Mouse (Mus musculus) MEL (cell line): ENCODE measurements around the gene Unc13d. TPM values are rescaled to one million over a fixed set of nuclear protein-coding genes. Genes with fewer than 3 reads are reported as not detected.

Source experiments
- DNase-seq: peaks from one replicate; pipeline ENCODE4 v3.0.0; 2011; ENCODE audit warnings: low read depth, low spot score
- H3K27ac ChIP-seq: 2 replicates; pipeline ENCODE4 v1.5.1; 2012; ENCODE audit warnings: low read depth, mild to moderate bottlenecking, control low read depth, low read length, moderate library complexity; ENCODE audit not compliant: control insufficient read depth
- H3K27me3 ChIP-seq, 2 experiments: fragments of 150-350 bp in 1 of 2; sonication (generic) in 1 of 2; 2 replicates each; pipeline ENCODE4 v1.6.1; 2012; ENCODE audit warnings: low read length in 2 of 2, mild to moderate bottlenecking in 2 of 2, improper control_type of control experiment in 1 of 2, moderate library complexity in 1 of 2; ENCODE audit not compliant: insufficient read depth in 2 of 2, control insufficient read depth in 1 of 2
- H3K36me3 ChIP-seq, 2 experiments: 2 replicates each; pipeline ENCODE4 v1.6.1; 2012 to 2014; ENCODE audit warnings: low read length in 2 of 2, improper control_type of control experiment in 1 of 2, inconsistent platforms in 1 of 2, mild to moderate bottlenecking in 1 of 2; ENCODE audit not compliant: insufficient read depth in 2 of 2, control insufficient read depth in 1 of 2
- H3K4me1 ChIP-seq, 2 experiments: fragments of 150-350 bp in 1 of 2; sonication (generic) in 1 of 2; 2 replicates each; pipeline ENCODE4 v1.6.1; 2012; ENCODE audit warnings: low read length in 2 of 2, improper control_type of control experiment in 1 of 2, mild to moderate bottlenecking in 1 of 2; ENCODE audit not compliant: insufficient read depth in 2 of 2, control insufficient read depth in 1 of 2
- H3K4me3 ChIP-seq, 2 experiments: fragments of 150-350 bp in 1 of 2; sonication (generic) in 1 of 2; 2 replicates each; pipeline ENCODE4 v1.5.1; 2012; ENCODE audit warnings: low read depth in 2 of 2, low read length in 2 of 2, mild to moderate bottlenecking in 2 of 2, moderate library complexity in 2 of 2, control low read depth in 1 of 2, improper control_type of control experiment in 1 of 2; ENCODE audit not compliant: control insufficient read depth in 1 of 2, insufficient read depth in 1 of 2
- H3K79me2 ChIP-seq: 2 replicates; pipeline ENCODE4 v1.6.1; 2012; ENCODE audit warnings: mild to moderate bottlenecking, low read length, moderate library complexity; ENCODE audit not compliant: control insufficient read depth, poor library complexity, insufficient read depth
- H3K9ac ChIP-seq: 2 replicates; pipeline ENCODE4 v1.6.1; 2012; ENCODE audit warnings: low read depth, mild to moderate bottlenecking, control low read depth, low read length, moderate library complexity; ENCODE audit not compliant: control insufficient read depth, poor library complexity, severe bottlenecking
- H3K9me3 ChIP-seq: fragments of 150-350 bp; sonication (generic); replicated peaks from 2 replicates; pipeline ENCODE4 v1.6.1; 2012; ENCODE audit warnings: mild to moderate bottlenecking, low read length, improper control_type of control experiment, moderate library complexity; ENCODE audit not compliant: insufficient read depth
- CHD1 ChIP-seq: IDR thresholded peaks from 2 replicates; pipeline ENCODE4 v1.6.1; 2012; ENCODE audit warnings: low read depth, mild to moderate bottlenecking, inconsistent platforms, low read length, improper control_type of control experiment
- CHD2 ChIP-seq: IDR thresholded peaks from 2 replicates; pipeline ENCODE4 v1.6.1; 2011; ENCODE audit warnings: low read length, improper control_type of control experiment
- CTCF ChIP-seq, 3 experiments: IDR thresholded peaks in 2 of 3; conservative IDR thresholded peaks in 1 of 3; 2 replicates each; pipeline ENCODE4 v1.5.1; 2011 to 2012; ENCODE audit warnings: low read length in 3 of 3, low read depth in 2 of 3, mild to moderate bottlenecking in 2 of 3, improper control_type of control experiment in 1 of 3, inconsistent platforms in 1 of 3, mixed read lengths in 1 of 3, moderate library complexity in 1 of 3; ENCODE audit not compliant: control insufficient read depth in 1 of 3, insufficient read depth in 1 of 3, poor library complexity in 1 of 3, severe bottlenecking in 1 of 3
- ELF1 ChIP-seq: IDR thresholded peaks from 2 replicates; pipeline ENCODE4 v1.6.1; 2014; ENCODE audit warnings: low read depth, mild to moderate bottlenecking, inconsistent platforms, low read length, improper control_type of control experiment, moderate library complexity
- EP300 ChIP-seq, 2 experiments: IDR thresholded peaks; 2 replicates each; pipeline ENCODE4 v1.6.1; 2011; ENCODE audit warnings: improper control_type of control experiment in 2 of 2, low read length in 2 of 2, low read depth in 1 of 2, mild to moderate bottlenecking in 1 of 2
- ETS1 ChIP-seq: IDR thresholded peaks from 2 replicates; pipeline ENCODE4 v1.6.1; 2012; ENCODE audit warnings: low read depth, mild to moderate bottlenecking, inconsistent platforms, low read length, improper control_type of control experiment, moderate library complexity
- GABPA ChIP-seq: IDR thresholded peaks from 2 replicates; pipeline ENCODE4 v1.6.1; 2012; ENCODE audit warnings: low read depth, mild to moderate bottlenecking, inconsistent platforms, low read length, improper control_type of control experiment, moderate library complexity
- GATA1 ChIP-seq: IDR thresholded peaks from 2 replicates; pipeline ENCODE4 v1.6.1; 2011; ENCODE audit warnings: low read depth, low read length, improper control_type of control experiment
- HCFC1 ChIP-seq: IDR thresholded peaks from 2 replicates; pipeline ENCODE4 v1.6.1; 2012; ENCODE audit warnings: low read depth, mild to moderate bottlenecking, inconsistent platforms, low read length, improper control_type of control experiment, moderate library complexity
- JUND ChIP-seq: IDR thresholded peaks from 2 replicates; pipeline ENCODE4 v1.6.1; 2011; ENCODE audit warnings: low read depth, mild to moderate bottlenecking, improper control_type of control experiment, low read length
- KAT2A ChIP-seq: conservative IDR thresholded peaks from 2 replicates; pipeline ENCODE4 v1.6.1; 2012; ENCODE audit warnings: low read depth, low read length, improper control_type of control experiment, inconsistent platforms
- MAX ChIP-seq: IDR thresholded peaks from 2 replicates; pipeline ENCODE4 v1.6.1; 2011; ENCODE audit warnings: low read length, improper control_type of control experiment
- MAZ ChIP-seq: IDR thresholded peaks from 2 replicates; pipeline ENCODE4 v1.6.1; 2012; ENCODE audit warnings: low read depth, mild to moderate bottlenecking, inconsistent platforms, low read length, improper control_type of control experiment
- MEF2A ChIP-seq: IDR thresholded peaks from 2 replicates; pipeline ENCODE4 v1.6.1; 2014; ENCODE audit warnings: low read depth, mild to moderate bottlenecking, inconsistent platforms, low read length, improper control_type of control experiment; ENCODE audit not compliant: poor library complexity, insufficient replicate concordance, severe bottlenecking; ENCODE audit errors: extremely low read depth
- MYB ChIP-seq: IDR thresholded peaks from 2 replicates; pipeline ENCODE4 v1.6.1; 2011; ENCODE audit warnings: mild to moderate bottlenecking, low read depth, low read length, improper control_type of control experiment
- MYC ChIP-seq: IDR thresholded peaks from 2 replicates; pipeline ENCODE4 v1.6.1; 2011; ENCODE audit warnings: low read depth, mild to moderate bottlenecking, low read length, improper control_type of control experiment, moderate library complexity
- NELFE ChIP-seq: IDR thresholded peaks from 2 replicates; pipeline ENCODE4 v1.6.1; 2011; ENCODE audit warnings: low read depth, low read length, improper control_type of control experiment
- POLR2A ChIP-seq, 2 experiments: IDR thresholded peaks; 2 replicates each; pipeline ENCODE4 v1.6.1; 2011 to 2012; ENCODE audit warnings: low read length in 2 of 2, mild to moderate bottlenecking in 2 of 2, control low read depth in 1 of 2, improper control_type of control experiment in 1 of 2, low read depth in 1 of 2, moderate library complexity in 1 of 2; ENCODE audit not compliant: control insufficient read depth in 1 of 2, insufficient read depth in 1 of 2, poor library complexity in 1 of 2
- POLR2AphosphoS5 ChIP-seq: IDR thresholded peaks from 2 replicates; pipeline ENCODE4 v1.6.1; 2012; ENCODE audit warnings: low read depth, borderline replicate concordance, mild to moderate bottlenecking, inconsistent platforms, low read length, moderate library complexity, mixed read lengths
- RAD21 ChIP-seq: IDR thresholded peaks from 2 replicates; pipeline ENCODE4 v1.6.1; 2011; ENCODE audit warnings: mild to moderate bottlenecking, low read depth, low read length, improper control_type of control experiment
- RCOR1 ChIP-seq: IDR thresholded peaks from 2 replicates; pipeline ENCODE4 v1.6.1; 2012; ENCODE audit warnings: low read depth, mild to moderate bottlenecking, inconsistent platforms, low read length, improper control_type of control experiment
- SMC3 ChIP-seq: IDR thresholded peaks from 2 replicates; pipeline ENCODE4 v1.6.1; 2011; ENCODE audit warnings: low read depth, low read length, improper control_type of control experiment
- TAL1 ChIP-seq: IDR thresholded peaks from 2 replicates; pipeline ENCODE4 v1.6.1; 2012; ENCODE audit warnings: mild to moderate bottlenecking, inconsistent platforms, low read length, moderate library complexity, mixed read lengths
- TBP ChIP-seq: IDR thresholded peaks from 2 replicates; pipeline ENCODE4 v1.8.0; 2011; ENCODE audit warnings: low read depth, low read length, improper control_type of control experiment
- TCF12 ChIP-seq: IDR thresholded peaks from 2 replicates; pipeline ENCODE4 v1.6.1; 2014; ENCODE audit warnings: low read depth, mild to moderate bottlenecking, inconsistent platforms, low read length, improper control_type of control experiment, moderate library complexity
- USF1 ChIP-seq: IDR thresholded peaks from 2 replicates; pipeline ENCODE4 v1.6.1; 2014; ENCODE audit warnings: low read depth, mild to moderate bottlenecking, inconsistent platforms, low read length, improper control_type of control experiment, moderate library complexity
- USF2 ChIP-seq, 2 experiments: IDR thresholded peaks; 2 replicates each; pipeline ENCODE4 v1.6.1; 2011 to 2012; ENCODE audit warnings: improper control_type of control experiment in 2 of 2, low read length in 2 of 2, borderline replicate concordance in 1 of 2, inconsistent platforms in 1 of 2, low read depth in 1 of 2, mild to moderate bottlenecking in 1 of 2; ENCODE audit not compliant: insufficient read depth in 1 of 2
- ZKSCAN1 ChIP-seq: IDR thresholded peaks from 2 replicates; pipeline ENCODE4 v1.6.1; 2012; ENCODE audit warnings: low read depth, mild to moderate bottlenecking, inconsistent platforms, low read length, improper control_type of control experiment, moderate library complexity
- ZMIZ1 ChIP-seq: IDR thresholded peaks from 2 replicates; pipeline ENCODE4 v1.6.1; 2012; ENCODE audit warnings: low read depth, mild to moderate bottlenecking, inconsistent platforms, low read length, improper control_type of control experiment, moderate library complexity
- polyA plus RNA-seq, 2 experiments: library from polyadenylated mRNA; stranded (reverse) in 1 of 2; unstranded in 1 of 2; fragments of >175 nt in 1 of 2; fragments of >200 nt in 1 of 2; gene quantifications; 2 replicates each; pipeline versions ENCODE4 v1.2.1 to v1.2.4; 2012; ENCODE audit warnings: low replicate concordance in 2 of 2, low read depth in 1 of 2; ENCODE audit not compliant: insufficient read length in 2 of 2, insufficient read depth in 1 of 2, missing spikeins in 1 of 2
- total RNA-seq: library from RNA; depleted of rRNA; stranded (reverse); fragments of 300-350 nt; gene quantifications from 2 replicates; pipeline ENCODE4 v1.2.3, GENCODE M21; 2012

Gene Unc13d
- total and polyA plus RNA-seq, 3 experiments = 115 to 146 TPM; not detected in 1

- TF ChIP-seq ELF1 = no peak; the same call in 1 of the 2 replicates
- TF ChIP-seq MYB = no peak
- TF ChIP-seq ZMIZ1 = no peak
- no peak for TF ChIP-seq NELFE
- 0 out of 2 replicates have a peak, but pooled peaks have one; percentile 0 for TF ChIP-seq SMC3
These were observed 46.6 kb downstream of the Unc13d start (continued) for GRCm38 (mm10) chr11:116030898-116031845.

GRCm38 (mm10) chr11:116030088-116030897 is 47.5 kb downstream of the Unc13d start, which contains the start of gene Unk:
Gene Unk (plus strand): TSS chr11:116030322.
- Histone ChIP-seq H3K79me2 (peaks cover 41% of the 10 kb centered on the region), H3K27ac (peak within 1 kb of the TSS; percentile 95), H3K9ac (peak within 1 kb of the TSS; percentile 97), H3K4me3 (peak within 1 kb of the TSS; percentile 79 to 87), H3K4me1 (peaks cover 9 to 27% of the 10 kb centered on the region in 2 experiments; a peak in 3 of 4 replicates), H3K27me3 (no peaks in the 10 kb centered on the region), H3K36me3 (peaks cover 0 to 27% of the 10 kb centered on the region in 2 experiments; a peak in 2 of 4 replicates), H3K9me3 (no peaks in the 10 kb centered on the region)
- peak; percentile 100 for DNase-seq
- peak; percentile 75; the same call in 1 of the 2 replicates for TF ChIP-seq GABPA
- no peak for TF ChIP-seq RCOR1
- TF ChIP-seq HCFC1 = peak; percentile 96
- TF ChIP-seq MAX = peak; percentile 75
- no peak for TF ChIP-seq JUND
- TF ChIP-seq MYC = peak; percentile 96
- no peak for TF ChIP-seq POLR2AphosphoS5
- no peak for TF ChIP-seq MEF2A
- no peak for TF ChIP-seq CTCF (IDR thresholded peaks at IDR 0.05 in 2 of 3, conservative IDR thresholded peaks at IDR 0.05 in 1 of 3; ENCODE audit: control insufficient read depth in 1 of 3, insufficient read depth in 1 of 3, low read depth in 2 of 3, low read length in 3 of 3, poor library complexity in 1 of 3, severe bottlenecking in 1 of 3)
- TF ChIP-seq ZMIZ1 = peak; percentile 77; the same call in 1 of the 2 replicates
- TF ChIP-seq RAD21 = no peak
- peak; percentile 84 for TF ChIP-seq TBP
- peak; percentile 98 for TF ChIP-seq MAZ
- peak; percentile 66 to 77; a peak in 3 of 4 replicates for TF ChIP-seq POLR2A (IDR thresholded peaks at IDR 0.05; ENCODE audit: control insufficient read depth in 1 of 2, insufficient read depth in 1 of 2, low read depth in 1 of 2, low read length in 2 of 2, poor library complexity in 1 of 2)
- TF ChIP-seq SMC3 = no peak
- TF ChIP-seq CHD2 = peak; percentile 91
- peak; percentile 100 for TF ChIP-seq KAT2A
- no peak for TF ChIP-seq USF2 (IDR thresholded peaks at IDR 0.05; ENCODE audit: borderline replicate concordance in 1 of 2, insufficient read depth in 1 of 2, low read depth in 1 of 2, low read length in 2 of 2)
- peak; percentile 12; the same call in 1 of the 2 replicates for TF ChIP-seq ETS1
- TF ChIP-seq GATA1 = peak; percentile 26; the same call in 1 of the 2 replicates
- TF ChIP-seq NELFE = peak; percentile 79
- no peak; the same call in 1 of the 2 replicates for TF ChIP-seq MYB
- peak; percentile 78 for TF ChIP-seq TCF12
- peak in 1 of 2 experiments; percentile 54; a peak in 1 of 4 replicates for TF ChIP-seq EP300 (IDR thresholded peaks at IDR 0.05; ENCODE audit: low read depth in 1 of 2, low read length in 2 of 2)
- peak; percentile 78 for TF ChIP-seq ELF1
- TF ChIP-seq CHD1 = no peak; the same call in 1 of the 2 replicates
- no peak for TF ChIP-seq ZKSCAN1
- TF ChIP-seq TAL1 = no peak
- TF ChIP-seq USF1 = peak; percentile 74
